Comparison of ENCODE assay signal across 8 mouse cellular contexts in genomic region chr8:125012695-125013627, GRCm38 (mm10). TPM values are rescaled to one million over a fixed set of nuclear protein-coding genes. Genes with fewer than 3 reads are reported as not detected.
DNase-seq lines count a peak whose midpoint lies in the region; ATAC-seq lines count a peak whose summit lies in the region.

Gene Tsnax, plus strand, starts transcription at chr8:125012997.

- H3K27ac ChIP-seq in brown adipose tissue, adult 24 weeks (replicated peaks; ENCODE audit: low read depth, low read length), result peak within 1 kb of the TSS; percentile 60
- H3K27ac ChIP-seq in heart, embryonic 13.5 days (replicated peaks), result peak within 1 kb of the TSS; percentile 88
- peak within 1 kb of the TSS; percentile 77 for H3K27ac ChIP-seq in liver, embryonic 12.5 days
- H3K27ac ChIP-seq in stomach, embryonic 15.5 days, result peak within 1 kb of the TSS; percentile 86

- H3K9ac ChIP-seq in heart, embryonic 13.5 days, result peak within 1 kb of the TSS; percentile 99
- peak within 1 kb of the TSS; percentile 83 for H3K9ac ChIP-seq in liver, embryonic 12.5 days
- peak within 1 kb of the TSS; percentile 99 for H3K9ac ChIP-seq in stomach, embryonic 15.5 days

- peak; percentile 88 for DNase-seq in CD4-positive, CD25-positive, alpha-beta regulatory T cell, adult 2 months (ENCODE audit: low read depth, low spot score)
- peak; percentile 31 for DNase-seq in fat pad, adult 2 months (ENCODE audit: extremely low read depth, low read depth, low spot score)
- DNase-seq in kidney, postnatal 10 days, result peak; percentile 95
- DNase-seq in natural killer cell, adult 2 months (ENCODE audit: low spot score in 2 of 2), result peak; percentile 72 to 77

- H3K4me3 ChIP-seq in brown adipose tissue, adult 24 weeks (ENCODE audit: insufficient read depth, low read depth, low read length), result peak within 1 kb of the TSS; percentile 91
- H3K4me3 ChIP-seq in heart, embryonic 13.5 days, result peak within 1 kb of the TSS; percentile 99
- peak within 1 kb of the TSS; percentile 76 for H3K4me3 ChIP-seq in liver, embryonic 12.5 days
- H3K4me3 ChIP-seq in stomach, embryonic 15.5 days (replicated peaks), result peak within 1 kb of the TSS; percentile 99

- H3K4me1 ChIP-seq in brown adipose tissue, adult 24 weeks (ENCODE audit: control insufficient read depth, insufficient read depth, insufficient read length, low read length), result peaks cover 7% of the 10 kb centered on the region; the same call in 1 of the 2 replicates
- H3K4me1 ChIP-seq in heart, embryonic 13.5 days, result peaks cover 8% of the 10 kb centered on the region
- peaks cover 13% of the 10 kb centered on the region for H3K4me1 ChIP-seq in liver, embryonic 12.5 days
- H3K4me1 ChIP-seq in stomach, embryonic 15.5 days, result no peaks in the 10 kb centered on the region

- H3K36me3 ChIP-seq in heart, embryonic 13.5 days, result peaks cover 38% of the 10 kb centered on the region
- peaks cover 35% of the 10 kb centered on the region for H3K36me3 ChIP-seq in liver, embryonic 12.5 days
- peaks cover 13% of the 10 kb centered on the region; the same call in 1 of the 2 replicates for H3K36me3 ChIP-seq in stomach, embryonic 15.5 days

- no peaks in the 10 kb centered on the region; the same call in 1 of the 2 replicates for H3K27me3 ChIP-seq in heart, embryonic 13.5 days (replicated peaks)
- no peaks in the 10 kb centered on the region for H3K27me3 ChIP-seq in liver, embryonic 12.5 days (replicated peaks)
- H3K27me3 ChIP-seq in stomach, embryonic 15.5 days (replicated peaks), result no peaks in the 10 kb centered on the region

- WGBS in heart, embryonic 13.5 days, result 2% methylated on average over 73 of the region's 84 CpGs
- 3% methylated on average over 84 of the region's 84 CpGs for WGBS in liver, embryonic 12.5 days (ENCODE audit: insufficient replicate concordance)
- WGBS in stomach, embryonic 15.5 days, result 2% methylated on average over 84 of the region's 84 CpGs

- 0 out of 2 replicates have a peak, but pooled peaks cover 2% of the 10 kb centered on the region for H3K9me3 ChIP-seq in heart, embryonic 13.5 days
- no peaks in the 10 kb centered on the region; the same call in 1 of the 2 replicates for H3K9me3 ChIP-seq in liver, embryonic 12.5 days (replicated peaks)
- no peaks in the 10 kb centered on the region for H3K9me3 ChIP-seq in stomach, embryonic 15.5 days

- ATAC-seq in heart, embryonic 13.5 days (ENCODE audit: extremely low read depth, insufficient number of reproducible peaks, low FRiP score, low TSS enrichment), result peak; percentile 88
- ATAC-seq in liver, embryonic 12.5 days, result peak; percentile 98
- ATAC-seq in stomach, embryonic 15.5 days (ENCODE audit: insufficient read depth, low FRiP score, low read depth), result peak; percentile 98

- H3K4me2 ChIP-seq in heart, embryonic 13.5 days, result peak within 1 kb of the TSS; percentile 93
- H3K4me2 ChIP-seq in liver, embryonic 12.5 days, result peak within 1 kb of the TSS; percentile 92
- peak within 1 kb of the TSS; percentile 70 for H3K4me2 ChIP-seq in stomach, embryonic 15.5 days

RNA-seq across cellular contexts. Expression of gene Tsnax, which starts in this region (rescaled TPM):
- 34.8 and 41.0 TPM in 2 replicates for polyA plus RNA-seq in brown adipose tissue, adult 24 weeks (2012; ENCODE audit: insufficient read depth, insufficient read length, missing spikeins)
- polyA plus RNA-seq in heart, embryonic 13.5 days (2015; fragmentation: Nextera tagmentation; extraction: Ambion mirVana), result 80.3 and 87.4 TPM in 2 replicates
- polyA plus RNA-seq in liver, embryonic 12.5 days (2016; fragmentation: Nextera tagmentation; extraction: Ambion mirVana), result 71.4 TPM in 2 replicates
- polyA plus RNA-seq in stomach, embryonic 15.5 days (2015; fragmentation: Nextera tagmentation; extraction: Ambion mirVana), result 111 and 117 TPM in 2 replicates

Comparison
In these comparisons a context has a peak if more than half of its experiments do, and no peak if none do; other contexts are left out.
1. Peak in every context shown above with its lines: DNase-seq, ATAC-seq, H3K4me3 ChIP-seq and H3K27ac ChIP-seq.
2. DNase-seq: peak in every context shown above with its lines; median percentile 95 in kidney, postnatal 10 days; 88 in CD4-positive, CD25-positive, alpha-beta regulatory T cell, adult 2 months; 74 in natural killer cell, adult 2 months; 31 in fat pad, adult 2 months.